Mouse (Mus musculus) layer of hippocampus, adult 11-12 months (tissue): ENCODE measurements at regions not wholly inside any gene's neighbourhood (a gene's known extent, or its start where the extent isn't known, plus 50 kb on each side); places are given as distances from the start of the nearest gene placed in this dataset.
A peak's percentile ranks its signal among the peaks of the same experiment; 100 is the strongest.

Source experiments
- DNase-seq: peaks from one replicate; pipeline ENCODE4 v3.0.0; 2022; ENCODE audit warnings: low spot score

DNA sequence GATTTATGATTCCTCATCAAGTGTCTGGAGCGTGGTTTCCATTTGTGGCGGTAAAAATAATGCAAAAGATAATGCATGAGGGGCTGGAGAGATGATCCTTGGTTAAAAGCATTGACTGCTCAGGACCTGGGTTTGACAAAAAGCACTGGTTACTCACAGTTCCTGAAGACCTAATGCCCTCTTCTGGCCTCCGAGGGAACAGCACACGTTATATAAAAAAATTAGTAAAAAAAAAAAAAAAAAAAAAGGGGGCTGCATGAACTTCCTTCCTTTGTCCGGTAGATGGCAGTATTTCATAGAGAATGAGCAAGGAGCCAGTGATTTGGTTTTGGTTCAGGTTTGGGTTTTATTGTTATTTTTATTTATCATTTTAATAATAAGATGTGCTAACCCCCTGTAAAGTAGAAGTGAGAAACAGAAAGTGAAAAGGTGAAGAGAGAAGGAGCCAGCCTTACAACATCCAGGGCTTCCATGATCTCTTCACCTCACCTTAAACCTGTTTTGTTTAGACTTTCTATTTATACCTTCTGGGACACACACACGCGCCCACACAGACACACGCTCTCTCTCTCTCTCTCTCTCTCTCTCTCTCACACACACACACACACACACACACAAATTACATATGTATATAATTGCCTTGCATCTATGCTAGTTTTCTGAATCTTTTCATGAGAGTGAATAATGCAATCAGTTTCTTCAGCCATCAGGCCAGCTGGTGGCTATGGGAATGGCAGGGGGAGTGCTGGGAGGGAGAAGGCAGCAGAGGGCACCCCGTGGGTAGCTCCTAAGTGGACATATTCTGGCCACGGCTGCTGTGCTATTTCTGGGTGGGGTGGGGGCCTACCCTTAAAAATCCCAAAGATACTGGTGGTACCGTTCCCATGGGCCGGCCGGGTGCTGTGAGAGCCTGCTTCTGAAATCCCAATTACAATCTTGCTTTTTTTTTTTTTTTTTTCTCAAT, 230.0 kb downstream of the Poteg start:
- DNase-seq: peak; percentile 52

- DNase-seq: peak; percentile 63
Observed at GRCm38 (mm10) chr8:27679164-27679563, 231.7 kb downstream of the Poteg start.

DNA sequence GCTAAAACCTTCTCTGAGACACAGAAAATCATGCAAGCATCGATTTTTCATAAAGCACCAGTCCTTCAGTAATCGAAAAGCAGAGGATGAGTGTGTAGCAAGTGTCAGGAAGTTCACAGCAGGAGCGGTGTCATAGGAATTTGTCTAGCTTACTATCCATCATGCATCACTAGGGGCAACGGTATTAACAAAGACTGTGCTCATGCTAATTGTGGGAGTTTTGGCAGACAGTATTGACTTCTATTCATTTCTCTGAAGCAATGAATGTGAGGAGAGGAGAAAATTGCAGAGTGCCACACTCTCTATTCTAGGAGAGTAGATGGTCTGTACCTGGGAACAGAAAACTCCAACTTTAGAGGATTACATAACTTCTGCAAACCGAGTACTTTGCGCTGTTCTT, 274.5 kb downstream of the Poteg start:
- no peak for DNase-seq

GRCm38 (mm10) chr8:27770296-27770695, 322.8 kb downstream of the Poteg start:
- no peak for DNase-seq

DNA sequence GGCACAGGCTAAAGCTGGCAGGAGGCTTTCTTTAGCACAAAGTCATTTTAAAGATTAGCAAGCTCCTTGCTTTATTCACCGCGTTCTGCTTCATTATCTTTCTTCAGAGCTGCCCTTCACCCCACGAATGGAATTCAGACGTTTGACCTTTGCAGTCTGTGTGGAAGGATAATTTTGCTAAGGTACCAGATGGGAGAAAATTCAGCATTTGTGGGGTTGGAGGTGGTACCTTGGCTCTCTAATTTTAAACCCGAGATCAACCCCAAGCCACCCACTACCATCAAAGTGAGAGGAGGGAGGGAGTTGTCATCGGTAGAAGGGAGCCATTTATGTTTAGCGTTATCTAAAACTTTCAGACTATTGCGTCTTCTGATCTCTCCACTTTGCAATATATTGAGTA, 323.3 kb downstream of the Poteg start:
- DNase-seq: no peak

GRCm38 (mm10) chr8:27771250-27771649, 323.8 kb downstream of the Poteg start:
- DNase-seq: no peak

GRCm38 (mm10) chr8:27778982-27779381, 331.5 kb downstream of the Poteg start:
- DNase-seq: no peak
